ENCODE assay signal across 8 mouse cellular contexts in the genomic region with DNA sequence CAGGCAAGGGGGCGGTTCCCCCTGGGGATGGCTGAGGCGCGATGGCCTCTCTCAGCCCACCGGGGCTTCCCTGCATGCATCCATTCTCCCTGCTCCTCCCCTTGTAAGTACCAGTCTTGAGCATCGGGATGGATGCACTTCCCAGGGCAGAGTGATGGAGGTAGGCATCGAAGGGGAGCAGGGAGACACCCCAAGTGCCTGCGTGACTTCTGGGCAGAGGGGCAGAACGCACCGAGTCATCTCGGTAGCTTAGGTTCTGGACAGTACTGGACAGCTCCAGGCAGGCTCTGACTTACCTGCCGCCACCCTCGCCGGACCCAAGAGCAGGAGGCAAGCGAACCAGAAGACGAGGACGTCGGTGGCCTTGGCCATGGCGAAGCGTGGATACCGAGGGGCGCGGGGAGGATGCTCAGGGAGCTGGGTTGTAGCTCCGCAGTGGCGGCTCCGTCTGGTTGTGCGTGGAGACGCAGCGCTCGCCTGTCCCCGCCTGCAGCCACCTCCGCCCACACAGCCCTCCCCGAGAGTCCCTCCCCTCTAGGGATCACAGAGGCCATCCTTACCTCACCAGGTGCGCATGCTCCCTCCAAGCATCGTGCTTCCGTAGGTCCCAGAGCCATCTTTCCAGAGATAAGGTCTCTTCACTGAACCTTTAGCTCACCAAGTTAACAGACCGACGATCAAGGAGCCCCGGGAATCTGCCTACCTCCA. TPM values are rescaled to one million over a fixed set of nuclear protein-coding genes. Genes with fewer than 3 reads are reported as not detected.
A peak's percentile ranks its signal among the peaks of the same experiment; 100 is the strongest.
DNase-seq lines count a peak whose midpoint lies in the region; ATAC-seq and TF ChIP-seq lines count a peak whose summit lies in the region.

A gene (minus strand): TSS at position 658 of the 708 bp plus-strand sequence.

- peak; percentile 48 for TF ChIP-seq CTCF in midbrain, postnatal 0 days (IDR thresholded peaks at IDR 0.05)

- peak within 1 kb of the TSS; percentile 79 for H3K9ac ChIP-seq in hindbrain, embryonic 15.5 days
- peak within 1 kb of the TSS; percentile 91 for H3K9ac ChIP-seq in midbrain, postnatal 0 days (replicated peaks; ENCODE audit: low read length, poor library complexity, severe bottlenecking)

- H3K9me3 ChIP-seq in hindbrain, embryonic 15.5 days: no peaks in the 10 kb centered on the region
- H3K9me3 ChIP-seq in midbrain, postnatal 0 days (ENCODE audit: low read length): no peaks in the 10 kb centered on the region

- peak; percentile 10 for DNase-seq in thymus, postnatal 14 days
- DNase-seq in thymus, postnatal 25 days: no peak
- DNase-seq in embryo, embryonic 10 days (ENCODE audit: low spot score): peak; percentile 38
- peak; percentile 82 to 84 for DNase-seq in left cerebral cortex, adult 9 months (ENCODE audit: low spot score in 2 of 2)
- DNase-seq in midbrain, postnatal 0 days (ENCODE audit: low spot score): peak; percentile 89
- DNase-seq in gastrocnemius, postnatal 36 days: no peak
- no peak for DNase-seq in ovary, postnatal 36 days (ENCODE audit: low spot score)

- intact Hi-C loops in gastrocnemius, postnatal 36 days (cut with DNase I): no loop called here

- WGBS in hindbrain, embryonic 15.5 days: 1% methylated on average over 38 of the region's 38 CpGs
- WGBS in midbrain, postnatal 0 days: 1% methylated on average over 28 of the region's 38 CpGs

- peak within 1 kb of the TSS; percentile 54 for H3K4me2 ChIP-seq in hindbrain, embryonic 15.5 days
- H3K4me2 ChIP-seq in midbrain, postnatal 0 days (ENCODE audit: low read depth, low read length, poor library complexity, severe bottlenecking): peak within 1 kb of the TSS; percentile 51

- peaks cover 29% of the 10 kb centered on the region for H3K4me1 ChIP-seq in hindbrain, embryonic 15.5 days (replicated peaks)
- peaks cover 4% of the 10 kb centered on the region; the same call in 1 of the 2 replicates for H3K4me1 ChIP-seq in midbrain, postnatal 0 days (ENCODE audit: insufficient read depth, low read length)

- no peaks in the 10 kb centered on the region for H3K36me3 ChIP-seq in hindbrain, embryonic 15.5 days
- no peaks in the 10 kb centered on the region; the same call in 1 of the 2 replicates for H3K36me3 ChIP-seq in midbrain, postnatal 0 days (ENCODE audit: insufficient read depth, low read length)

- peak within 1 kb of the TSS; percentile 86 for H3K27ac ChIP-seq in hindbrain, embryonic 15.5 days (replicated peaks)
- peak within 1 kb of the TSS; percentile 95 for H3K27ac ChIP-seq in midbrain, postnatal 0 days (ENCODE audit: low read depth, low read length)

- H3K4me3 ChIP-seq in hindbrain, embryonic 15.5 days: peak within 1 kb of the TSS; percentile 64
- peak within 1 kb of the TSS; percentile 61 for H3K4me3 ChIP-seq in midbrain, postnatal 0 days (ENCODE audit: low read depth, low read length)

- no peaks in the 10 kb centered on the region for H3K27me3 ChIP-seq in hindbrain, embryonic 15.5 days
- no peaks in the 10 kb centered on the region for H3K27me3 ChIP-seq in midbrain, postnatal 0 days (ENCODE audit: insufficient read depth, low read length)

- ATAC-seq in hindbrain, embryonic 15.5 days (ENCODE audit: low FRiP score, low read depth): peak; percentile 92
- ATAC-seq in midbrain, postnatal 0 days (ENCODE audit: low FRiP score): peak; percentile 90

RNA-seq across cellular contexts. Expression of the gene that starts here (rescaled TPM):
- 389 and 429 TPM in 2 replicates for polyA plus RNA-seq in hindbrain, embryonic 15.5 days (2015; fragmentation: Nextera tagmentation; extraction: Ambion mirVana)
- total RNA-seq in midbrain, postnatal 0 days (2014; rRNA removed): 375 and 444 TPM in 2 replicates
- polyA plus RNA-seq in midbrain, postnatal 0 days (2015; fragmentation: Nextera tagmentation; extraction: Ambion mirVana): 603 and 636 TPM in 2 replicates
- total RNA-seq in gastrocnemius, postnatal 36 days (2021): not detected

Comparison
In these comparisons a context has a peak if more than half of its experiments do, and no peak if none do; other contexts are left out.
1. RNA of the gene that starts here (total RNA-seq): 375 to 444 TPM in midbrain, postnatal 0 days; not detected in gastrocnemius, postnatal 36 days; every median in the first group is over 100 times any median in the second.
2. DNase-seq: peak in thymus, postnatal 14 days (single experiment), embryo, embryonic 10 days (single experiment), left cerebral cortex, adult 9 months (2 of 2) and midbrain, postnatal 0 days (single experiment); none in thymus, postnatal 25 days (single experiment), gastrocnemius, postnatal 36 days (0 of 2) and ovary, postnatal 36 days (single experiment).